Mouse (Mus musculus): ENCODE measurements at regions not wholly inside any gene's neighbourhood (a gene's known extent, or its start where the extent isn't known, plus 50 kb on each side); places are given as distances from the start of the nearest gene placed in this dataset.
"Not testable (repeated sequence)": the region's sequence is repeated elsewhere in the genome, so short reads cannot be mapped to it uniquely, and the experiment has no call there.

DNA sequence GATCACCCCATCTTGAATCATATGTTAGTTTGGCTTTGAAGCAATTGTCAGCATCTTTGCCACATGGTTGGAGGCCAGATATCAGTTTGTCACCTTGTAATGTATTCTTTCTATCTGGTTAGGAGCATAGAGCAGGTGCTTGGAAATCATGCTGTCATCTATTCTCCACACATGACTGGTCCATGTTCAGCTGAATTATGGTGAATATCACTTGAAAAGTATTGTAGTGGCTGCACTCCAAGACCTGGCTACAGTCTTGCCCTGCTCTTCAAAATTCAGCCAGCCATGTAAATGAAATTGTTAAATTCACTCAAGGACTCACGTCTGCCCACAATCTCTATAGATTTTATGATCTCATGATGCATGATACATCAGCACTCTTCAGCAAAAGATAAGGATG, 384.2 kb upstream of the Nova1 start:
- 84% methylated on average over 1 of the region's 1 CpGs for WGBS
- TF ChIP-seq POLR2A (IDR thresholded peaks at IDR 0.05; ENCODE audit: insufficient read depth, low read depth, low read length), result no peak
- TF ChIP-seq CTCF (IDR thresholded peaks at IDR 0.05; ENCODE audit: insufficient read depth, low read depth, low read length), result no peak
- Histone ChIP-seq H3K4me1 (ENCODE audit: control insufficient read depth, insufficient read depth, low read length) (no peaks in the 10 kb centered on the region), H3K27ac (ENCODE audit: insufficient read depth, low read depth, low read length) (no peak overlapping the region), H3K4me3 (ENCODE audit: insufficient read depth, low read depth, low read length) (no peak overlapping the region)

- 77% methylated on average over 6 of the region's 6 CpGs for WGBS
- TF ChIP-seq POLR2A (IDR thresholded peaks at IDR 0.05; ENCODE audit: insufficient read depth, low read depth, low read length), result no peak
- no peak for TF ChIP-seq CTCF (IDR thresholded peaks at IDR 0.05; ENCODE audit: insufficient read depth, low read depth, low read length)
- Histone ChIP-seq H3K4me3 (ENCODE audit: insufficient read depth, low read depth, low read length) (no peak overlapping the region), H3K27ac (ENCODE audit: insufficient read depth, low read depth, low read length) (no peak overlapping the region), H3K4me1 (ENCODE audit: control insufficient read depth, insufficient read depth, low read length) (no peaks in the 10 kb centered on the region)
These were observed 379.9 kb upstream of the Nova1 start for GRCm38 (mm10) chr12:47198609-47199008.

DNA sequence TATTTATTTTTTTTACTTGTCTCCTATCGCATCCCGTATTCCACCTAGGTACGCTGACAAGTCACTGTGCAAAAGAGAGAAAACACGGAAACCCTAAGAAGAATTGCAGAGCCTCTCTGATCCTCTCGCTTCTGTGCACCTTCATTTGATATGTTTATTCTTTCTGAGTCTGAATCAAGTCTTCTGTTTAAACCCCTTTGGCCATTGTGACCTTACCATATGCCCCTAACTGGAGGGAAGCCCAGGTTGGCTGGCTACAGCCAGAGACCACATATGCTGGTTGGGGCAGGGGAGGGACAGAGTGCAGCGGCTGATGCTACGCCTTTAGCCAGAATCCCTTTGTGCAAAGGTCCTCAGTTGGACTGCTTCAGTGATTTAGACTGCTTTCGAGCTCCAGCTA, 346.0 kb upstream of the Nova1 start:
- H3K27ac ChIP-seq (ENCODE audit: insufficient read depth, low read depth, low read length), result no peak overlapping the region
- H3K4me1 ChIP-seq (ENCODE audit: control insufficient read depth, insufficient read depth, low read length), result no peaks in the 10 kb centered on the region
- 43% methylated on average over 8 of the region's 8 CpGs for WGBS
- H3K4me3 ChIP-seq (ENCODE audit: insufficient read depth, low read depth, low read length), result no peak overlapping the region
- TF ChIP-seq CTCF (IDR thresholded peaks at IDR 0.05; ENCODE audit: insufficient read depth, low read depth, low read length) (no peak), POLR2A (IDR thresholded peaks at IDR 0.05; ENCODE audit: insufficient read depth, low read depth, low read length) (no peak)

GRCm38 (mm10) chr12:47164031-47164717, 345.4 kb upstream of the Nova1 start:
- no peak overlapping the region for H3K27ac ChIP-seq (ENCODE audit: insufficient read depth, low read depth, low read length)
- WGBS, result 8% methylated on average over 15 of the region's 15 CpGs
- H3K4me3 ChIP-seq (ENCODE audit: insufficient read depth, low read depth, low read length), result peak overlapping the region; percentile 20
- TF ChIP-seq CTCF (IDR thresholded peaks at IDR 0.05; ENCODE audit: insufficient read depth, low read depth, low read length) (no peak), POLR2A (IDR thresholded peaks at IDR 0.05; ENCODE audit: insufficient read depth, low read depth, low read length) (no peak)
- H3K4me1 ChIP-seq (ENCODE audit: control insufficient read depth, insufficient read depth, low read length), result no peaks in the 10 kb centered on the region

GRCm38 (mm10) chr12:47163171-47163570, 344.4 kb upstream of the Nova1 start:
- Histone ChIP-seq H3K4me3 (ENCODE audit: insufficient read depth, low read depth, low read length) (no peak overlapping the region), H3K4me1 (ENCODE audit: control insufficient read depth, insufficient read depth, low read length) (no peaks in the 10 kb centered on the region), H3K27ac (ENCODE audit: insufficient read depth, low read depth, low read length) (no peak overlapping the region)
- TF ChIP-seq CTCF (IDR thresholded peaks at IDR 0.05; ENCODE audit: insufficient read depth, low read depth, low read length) (no peak), POLR2A (IDR thresholded peaks at IDR 0.05; ENCODE audit: insufficient read depth, low read depth, low read length) (no peak)
- 33% methylated on average over 1 of the region's 1 CpGs for WGBS

DNA sequence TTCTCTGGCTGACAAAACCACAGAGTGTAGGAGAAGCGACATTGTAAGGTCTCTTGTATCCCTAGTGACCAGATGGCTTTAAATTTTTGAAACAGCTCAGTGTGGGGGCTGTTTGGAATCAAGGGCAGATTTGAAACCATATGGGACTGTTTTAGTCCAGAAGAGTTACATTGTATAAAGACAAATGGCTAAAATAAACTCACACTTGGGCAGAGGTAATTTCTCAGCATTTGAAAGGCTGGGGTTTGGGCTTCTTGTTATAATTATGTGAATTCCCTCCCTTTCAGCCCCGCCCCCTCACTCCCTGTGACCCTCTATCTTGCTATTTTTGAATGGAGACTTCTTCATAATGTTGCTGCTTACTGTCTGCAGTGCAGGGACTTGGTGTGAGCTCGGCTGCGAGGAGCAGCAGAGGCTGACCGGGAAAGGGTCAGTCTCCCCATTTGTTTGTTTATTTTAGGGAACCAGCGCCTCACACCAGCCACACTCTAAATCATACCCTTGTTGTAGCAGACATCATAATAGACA, 344.0 kb upstream of the Nova1 start:
- H3K27ac ChIP-seq (ENCODE audit: insufficient read depth, low read depth, low read length), result no peak overlapping the region
- H3K4me1 ChIP-seq (ENCODE audit: control insufficient read depth, insufficient read depth, low read length), result no peaks in the 10 kb centered on the region
- no peak overlapping the region for H3K4me3 ChIP-seq (ENCODE audit: insufficient read depth, low read depth, low read length)
- 32% methylated on average over 6 of the region's 6 CpGs for WGBS
- no peak for TF ChIP-seq POLR2A (IDR thresholded peaks at IDR 0.05; ENCODE audit: insufficient read depth, low read depth, low read length)

DNA sequence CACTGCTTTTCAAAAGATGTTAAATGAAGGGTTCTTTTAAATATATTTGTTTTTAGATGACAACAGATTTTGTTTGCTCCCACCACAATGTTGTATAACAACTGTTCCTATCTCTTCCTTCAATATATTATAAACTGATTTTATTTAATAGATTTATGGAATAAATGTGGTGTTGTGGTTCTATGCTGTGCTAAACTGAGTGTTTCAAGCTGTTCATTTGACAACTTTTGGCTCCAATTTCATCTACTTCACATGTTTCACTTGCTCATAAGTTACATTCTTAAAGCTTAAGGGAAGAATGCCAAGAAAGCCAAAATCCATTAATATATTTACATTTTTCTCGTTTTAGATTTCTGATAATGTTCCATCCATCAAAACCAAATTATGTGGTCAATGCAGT, 341.9 kb upstream of the Nova1 start:
- Histone ChIP-seq H3K4me1 (ENCODE audit: control insufficient read depth, insufficient read depth, low read length) (no peaks in the 10 kb centered on the region), H3K4me3 (ENCODE audit: insufficient read depth, low read depth, low read length) (no peak overlapping the region), H3K27ac (ENCODE audit: insufficient read depth, low read depth, low read length) (no peak overlapping the region)
- WGBS, result 83% methylated on average over 1 of the region's 1 CpGs
- no peak for TF ChIP-seq POLR2A (IDR thresholded peaks at IDR 0.05; ENCODE audit: insufficient read depth, low read depth, low read length)
- TF ChIP-seq CTCF (IDR thresholded peaks at IDR 0.05; ENCODE audit: insufficient read depth, low read depth, low read length), result no peak

DNA sequence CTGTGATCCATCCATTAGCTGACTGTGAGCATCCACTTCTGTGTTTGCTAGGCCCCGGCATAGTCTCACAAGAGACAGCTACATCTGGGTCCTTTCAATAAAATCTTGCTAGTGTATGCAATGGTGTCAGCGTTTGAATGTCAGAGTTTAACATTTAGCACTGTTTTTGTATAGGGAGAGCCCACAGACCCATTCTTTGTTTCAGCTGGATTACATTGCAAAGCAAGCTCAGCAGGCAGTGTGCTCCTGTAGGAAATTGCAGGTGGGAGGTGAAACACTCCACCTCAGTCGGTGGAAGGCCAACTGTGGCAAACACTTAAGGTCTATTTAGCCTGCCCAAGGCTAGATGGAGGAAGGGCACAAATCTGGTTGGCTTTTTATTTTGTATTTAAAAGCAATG, 337.2 kb upstream of the Nova1 start:
- 52% methylated on average over 3 of the region's 3 CpGs for WGBS
- H3K4me1 ChIP-seq (ENCODE audit: control insufficient read depth, insufficient read depth, low read length); H3K27ac ChIP-seq (ENCODE audit: insufficient read depth, low read depth, low read length); H3K4me3 ChIP-seq (ENCODE audit: insufficient read depth, low read depth, low read length): not testable (repeated sequence)

GRCm38 (mm10) chr12:47140677-47141076, 321.9 kb upstream of the Nova1 start:
- Histone ChIP-seq H3K4me3 (ENCODE audit: insufficient read depth, low read depth, low read length) (no peak overlapping the region), H3K27ac (ENCODE audit: insufficient read depth, low read depth, low read length) (no peak overlapping the region), H3K4me1 (ENCODE audit: control insufficient read depth, insufficient read depth, low read length) (no peaks in the 10 kb centered on the region)
- WGBS, result 57% methylated on average over 4 of the region's 4 CpGs
- TF ChIP-seq POLR2A (IDR thresholded peaks at IDR 0.05; ENCODE audit: insufficient read depth, low read depth, low read length) (no peak), CTCF (IDR thresholded peaks at IDR 0.05; ENCODE audit: insufficient read depth, low read depth, low read length) (no peak)

DNA sequence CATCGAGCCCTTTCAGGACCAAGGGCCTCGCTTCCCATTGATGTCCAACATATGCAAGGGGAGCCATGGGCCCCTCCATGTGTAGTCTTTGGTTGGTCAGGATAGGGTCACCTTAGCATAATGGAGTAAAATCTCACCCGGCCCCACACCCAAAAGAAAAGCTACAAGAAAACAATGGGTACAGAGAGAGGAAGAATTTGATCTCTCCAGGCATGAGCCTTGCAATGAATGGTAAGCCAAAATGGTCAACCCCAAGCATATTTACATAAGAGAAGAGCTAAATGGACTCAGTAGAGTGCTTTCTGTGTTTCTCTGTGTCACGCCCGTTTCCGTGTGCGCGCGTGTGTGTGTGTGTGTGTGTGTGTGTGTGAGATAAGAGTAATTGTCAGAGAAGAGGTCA, 311.1 kb upstream of the Nova1 start:
- TF ChIP-seq POLR2A (IDR thresholded peaks at IDR 0.05; ENCODE audit: insufficient read depth, low read depth, low read length) (no peak), CTCF (IDR thresholded peaks at IDR 0.05; ENCODE audit: insufficient read depth, low read depth, low read length) (no peak)
- 92% methylated on average over 9 of the region's 9 CpGs for WGBS
- no peak overlapping the region for H3K27ac ChIP-seq (ENCODE audit: insufficient read depth, low read depth, low read length)
- no peak overlapping the region for H3K4me3 ChIP-seq (ENCODE audit: insufficient read depth, low read depth, low read length)
- H3K4me1 ChIP-seq (ENCODE audit: control insufficient read depth, insufficient read depth, low read length), result no peaks in the 10 kb centered on the region
